Mouse (Mus musculus): Measurements from ENCODE around the gene Acvr2b. TPM values are rescaled to one million over a fixed set of nuclear protein-coding genes. Genes with fewer than 3 reads are reported as not detected.

The Acvr2b gene
- polyA plus RNA-seq, 1 experiment from 2014 or later = 31.1 TPM

DNA sequence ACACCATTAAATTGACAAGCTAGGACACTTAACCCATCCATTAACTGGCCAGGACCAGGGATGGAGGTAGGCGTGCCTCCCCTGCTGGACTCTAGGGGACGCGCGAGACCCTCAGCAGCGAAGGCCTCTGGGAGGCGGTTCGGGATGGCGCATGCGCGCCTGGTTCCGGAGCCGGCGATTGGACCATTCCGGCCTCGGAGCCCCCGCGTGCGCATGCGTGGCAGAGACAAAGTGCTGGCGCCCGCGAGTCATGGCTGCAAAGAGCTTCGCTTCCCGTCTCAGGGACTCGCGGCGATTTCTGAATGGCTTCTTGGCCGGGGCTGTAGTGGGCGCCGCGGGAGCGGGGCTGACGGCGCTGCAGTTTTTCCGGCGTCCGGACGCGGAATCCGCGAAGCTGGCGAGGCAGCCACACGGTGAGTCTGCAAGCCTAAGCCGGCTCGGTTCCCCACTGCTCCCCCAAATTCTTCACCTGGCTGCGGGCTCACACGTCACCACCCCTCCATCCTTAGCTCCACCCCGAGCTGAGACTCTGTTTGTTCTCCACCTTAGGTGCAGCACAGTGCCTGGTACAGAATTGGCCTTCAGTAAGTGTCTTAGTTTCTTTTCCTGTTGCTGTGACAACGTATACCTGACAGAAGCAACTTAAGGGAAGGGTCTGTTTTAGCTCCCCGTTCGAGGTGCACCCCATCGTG is 43.0 kb downstream of the Acvr2b start, which contains the start of gene Exog:
Exog (plus strand) TSS at position 206 of the 692 bp plus-strand sequence.
- Histone ChIP-seq H3K27me3 (replicated peaks; ENCODE audit: control insufficient read depth, insufficient read depth, low read length) (no peaks in the 10 kb centered on the region), H3K36me3 (ENCODE audit: control insufficient read depth, insufficient read depth, low read length) (peaks cover 32% of the 10 kb centered on the region), H3K4me2 (ENCODE audit: low read length) (peak within 1 kb of the TSS; percentile 94), H3K27ac (ENCODE audit: low read depth) (peak within 1 kb of the TSS; percentile 73), H3K9me3 (ENCODE audit: control insufficient read depth, low read length) (no peaks in the 10 kb centered on the region), H3K4me1 (replicated peaks; ENCODE audit: control insufficient read depth, insufficient read depth, low read length) (peaks cover 9% of the 10 kb centered on the region), H3K4me3 (ENCODE audit: low read depth, low read length) (peak within 1 kb of the TSS; percentile 64), H3K9ac (ENCODE audit: low read length) (peak within 1 kb of the TSS; percentile 79)
- ATAC-seq (replicated peaks; ENCODE audit: low FRiP score, low TSS enrichment, low read depth) (peak; percentile 92), DNase-seq (ENCODE audit: low spot score) (peak; percentile 96)
- under 1% methylated on average over 52 of the region's 52 CpGs for WGBS

DNA sequence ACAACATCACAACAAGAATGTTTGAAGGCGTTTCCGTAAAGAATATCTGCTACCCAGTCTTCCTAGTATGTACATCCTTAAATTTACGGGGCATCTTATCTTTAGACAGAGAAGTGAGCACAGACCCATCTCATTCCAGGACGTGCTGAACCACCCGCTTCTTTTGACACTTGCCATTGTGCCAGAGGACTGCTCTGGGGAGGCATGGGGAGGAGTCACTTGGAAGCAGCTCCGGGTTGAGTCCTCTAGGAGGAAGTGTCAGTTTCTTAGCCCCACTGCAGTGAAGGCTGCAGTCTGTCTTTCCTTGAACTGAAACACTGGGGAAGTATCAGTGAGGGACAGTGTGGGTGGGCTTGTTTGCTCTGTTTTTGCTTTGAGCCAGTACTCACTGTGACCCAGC is 43.8 kb downstream of the Acvr2b start:
- WGBS = 34% methylated on average over 6 of the region's 6 CpGs
- DNase-seq (ENCODE audit: low spot score) (no peak), ATAC-seq (replicated peaks; ENCODE audit: low FRiP score, low TSS enrichment, low read depth) (no peak)
- Histone ChIP-seq H3K36me3 (ENCODE audit: control insufficient read depth, insufficient read depth, low read length) (peaks cover 41% of the 10 kb centered on the region), H3K4me3 (ENCODE audit: low read depth, low read length) (peak overlapping the region; percentile 64), H3K4me2 (ENCODE audit: low read length) (peak overlapping the region; percentile 94), H3K27ac (ENCODE audit: low read depth) (no peak overlapping the region), H3K27me3 (replicated peaks; ENCODE audit: control insufficient read depth, insufficient read depth, low read length) (no peaks in the 10 kb centered on the region), H3K9me3 (ENCODE audit: control insufficient read depth, low read length) (no peaks in the 10 kb centered on the region), H3K4me1 (replicated peaks; ENCODE audit: control insufficient read depth, insufficient read depth, low read length) (peaks cover 9% of the 10 kb centered on the region), H3K9ac (ENCODE audit: low read length) (peak overlapping the region; percentile 79)

DNA sequence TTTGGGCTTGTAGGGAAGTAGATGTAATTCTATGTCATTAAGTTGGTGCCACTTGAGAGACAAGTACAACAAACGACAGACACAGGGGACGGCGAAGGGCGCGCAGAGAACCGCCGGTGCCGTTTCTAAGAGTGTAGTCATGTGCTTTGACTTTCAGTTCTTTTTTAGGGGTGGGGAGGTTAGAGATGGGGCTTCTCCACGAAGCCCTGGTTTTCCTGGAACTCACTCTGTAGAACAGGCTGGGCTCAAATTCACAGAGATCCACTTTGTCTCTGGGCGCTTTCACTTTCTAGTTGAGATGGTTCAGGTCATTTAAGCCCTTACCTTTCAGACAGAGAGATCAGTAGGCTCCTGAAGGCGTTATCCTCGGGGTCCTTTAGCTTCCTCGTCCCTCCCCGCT is 54.0 kb downstream of the Acvr2b start:
- DNase-seq (ENCODE audit: low spot score) = no peak
- no peak for ATAC-seq (replicated peaks; ENCODE audit: low FRiP score, low TSS enrichment, low read depth)
- WGBS = 89% methylated on average over 14 of the region's 14 CpGs
- Histone ChIP-seq H3K4me2 (ENCODE audit: low read length) (no peak overlapping the region), H3K4me3 (ENCODE audit: low read depth, low read length) (no peak overlapping the region), H3K36me3 (ENCODE audit: control insufficient read depth, insufficient read depth, low read length) (peaks cover 56% of the 10 kb centered on the region), H3K9ac (ENCODE audit: low read length) (no peak overlapping the region), H3K27ac (ENCODE audit: low read depth) (no peak overlapping the region), H3K4me1 (replicated peaks; ENCODE audit: control insufficient read depth, insufficient read depth, low read length) (no peaks in the 10 kb centered on the region), H3K9me3 (ENCODE audit: control insufficient read depth, low read length) (no peaks in the 10 kb centered on the region), H3K27me3 (replicated peaks; ENCODE audit: control insufficient read depth, insufficient read depth, low read length) (no peaks in the 10 kb centered on the region)

DNA sequence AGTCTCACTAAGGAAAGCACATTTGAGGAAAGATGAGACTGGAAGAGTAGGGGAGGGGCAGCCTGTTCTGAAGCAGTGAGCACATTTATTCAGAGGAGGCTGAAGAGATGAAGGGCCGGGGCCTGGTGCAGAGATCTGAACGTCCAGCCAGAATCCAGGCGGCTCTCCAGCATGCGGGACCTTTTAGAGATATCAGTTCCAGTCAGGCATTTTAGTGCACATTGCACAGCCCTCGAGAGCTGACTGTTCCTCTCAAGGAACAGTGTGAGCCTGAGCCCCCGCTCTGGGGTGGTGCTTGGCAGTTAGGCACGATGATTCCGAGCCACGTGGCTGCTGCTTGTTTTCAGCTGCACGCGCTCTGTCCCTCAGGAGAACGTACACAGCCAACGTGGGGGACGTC is 55.2 kb downstream of the Acvr2b start:
- no peak for DNase-seq (ENCODE audit: low spot score)
- H3K4me2 ChIP-seq (ENCODE audit: low read length) = no peak overlapping the region
- H3K36me3 ChIP-seq (ENCODE audit: control insufficient read depth, insufficient read depth, low read length) = peaks cover 48% of the 10 kb centered on the region
- no peak overlapping the region for H3K9ac ChIP-seq (ENCODE audit: low read length)
- H3K27me3 ChIP-seq (replicated peaks; ENCODE audit: control insufficient read depth, insufficient read depth, low read length) = no peaks in the 10 kb centered on the region
- H3K4me1 ChIP-seq (replicated peaks; ENCODE audit: control insufficient read depth, insufficient read depth, low read length) = no peaks in the 10 kb centered on the region
- H3K4me3 ChIP-seq (ENCODE audit: low read depth, low read length) = no peak overlapping the region
- no peak overlapping the region for H3K27ac ChIP-seq (ENCODE audit: low read depth)
- ATAC-seq (replicated peaks; ENCODE audit: low FRiP score, low TSS enrichment, low read depth) = no peak
- 87% methylated on average over 14 of the region's 14 CpGs for WGBS
- H3K9me3 ChIP-seq (ENCODE audit: control insufficient read depth, low read length) = no peaks in the 10 kb centered on the region

DNA sequence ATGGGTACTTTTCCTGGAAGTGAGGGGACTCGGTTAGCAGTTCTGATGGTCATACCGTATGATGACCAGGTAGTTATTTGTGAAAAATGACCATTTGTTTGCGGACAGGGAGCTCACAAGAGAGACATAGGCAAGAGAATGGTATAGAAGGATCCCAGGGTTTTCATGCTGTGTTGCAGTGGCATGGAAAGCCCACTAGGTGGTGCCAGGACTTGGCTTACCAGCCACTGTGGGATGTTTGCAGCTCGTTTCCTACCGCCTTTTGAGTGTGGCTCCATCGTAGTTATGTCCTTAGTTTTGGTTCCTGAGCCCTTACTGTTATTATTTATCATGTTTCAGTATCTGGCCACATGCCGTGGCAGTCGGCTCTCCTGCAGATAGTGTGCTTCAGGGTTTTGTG is 58.5 kb downstream of the Acvr2b start:
- no peak for ATAC-seq (replicated peaks; ENCODE audit: low FRiP score, low TSS enrichment, low read depth)
- Histone ChIP-seq H3K4me2 (ENCODE audit: low read length) (no peak overlapping the region), H3K27ac (ENCODE audit: low read depth) (no peak overlapping the region), H3K27me3 (replicated peaks; ENCODE audit: control insufficient read depth, insufficient read depth, low read length) (no peaks in the 10 kb centered on the region), H3K9ac (ENCODE audit: low read length) (no peak overlapping the region), H3K9me3 (ENCODE audit: control insufficient read depth, low read length) (no peaks in the 10 kb centered on the region), H3K4me1 (replicated peaks; ENCODE audit: control insufficient read depth, insufficient read depth, low read length) (no peaks in the 10 kb centered on the region), H3K4me3 (ENCODE audit: low read depth, low read length) (no peak overlapping the region), H3K36me3 (ENCODE audit: control insufficient read depth, insufficient read depth, low read length) (peaks cover 58% of the 10 kb centered on the region)
- WGBS = 52% methylated on average over 8 of the region's 8 CpGs
- peak; percentile 76 for DNase-seq (ENCODE audit: low spot score)

DNA sequence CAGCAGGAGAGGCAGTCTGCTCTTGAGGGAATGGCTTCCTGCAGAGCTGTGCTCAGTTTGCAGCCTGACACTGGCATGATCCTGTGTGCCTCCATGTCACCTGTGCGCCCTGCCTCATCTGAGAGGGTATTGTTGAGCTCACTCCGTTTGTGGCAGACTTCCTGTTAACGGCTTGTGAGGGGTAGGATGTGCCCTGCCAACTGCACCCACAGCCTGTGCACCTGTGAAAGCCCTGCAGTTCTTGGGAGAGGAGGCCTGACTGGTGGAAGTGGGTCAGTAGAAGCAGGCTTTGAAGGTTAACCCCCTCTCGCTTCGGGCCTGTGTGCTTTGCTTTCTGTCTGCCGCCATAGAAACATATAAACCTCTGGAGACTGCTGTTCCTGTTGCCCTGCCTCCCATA is 63.1 kb downstream of the Acvr2b start:
- DNase-seq (ENCODE audit: low spot score) (no peak), ATAC-seq (replicated peaks; ENCODE audit: low FRiP score, low TSS enrichment, low read depth) (no peak)
- WGBS = 89% methylated on average over 6 of the region's 6 CpGs
- Histone ChIP-seq H3K4me2 (ENCODE audit: low read length) (no peak overlapping the region), H3K4me3 (ENCODE audit: low read depth, low read length) (no peak overlapping the region), H3K27me3 (replicated peaks; ENCODE audit: control insufficient read depth, insufficient read depth, low read length) (no peaks in the 10 kb centered on the region), H3K4me1 (replicated peaks; ENCODE audit: control insufficient read depth, insufficient read depth, low read length) (no peaks in the 10 kb centered on the region), H3K36me3 (ENCODE audit: control insufficient read depth, insufficient read depth, low read length) (peaks cover 61% of the 10 kb centered on the region), H3K27ac (ENCODE audit: low read depth) (no peak overlapping the region), H3K9ac (ENCODE audit: low read length) (no peak overlapping the region), H3K9me3 (ENCODE audit: control insufficient read depth, low read length) (no peaks in the 10 kb centered on the region)

DNA sequence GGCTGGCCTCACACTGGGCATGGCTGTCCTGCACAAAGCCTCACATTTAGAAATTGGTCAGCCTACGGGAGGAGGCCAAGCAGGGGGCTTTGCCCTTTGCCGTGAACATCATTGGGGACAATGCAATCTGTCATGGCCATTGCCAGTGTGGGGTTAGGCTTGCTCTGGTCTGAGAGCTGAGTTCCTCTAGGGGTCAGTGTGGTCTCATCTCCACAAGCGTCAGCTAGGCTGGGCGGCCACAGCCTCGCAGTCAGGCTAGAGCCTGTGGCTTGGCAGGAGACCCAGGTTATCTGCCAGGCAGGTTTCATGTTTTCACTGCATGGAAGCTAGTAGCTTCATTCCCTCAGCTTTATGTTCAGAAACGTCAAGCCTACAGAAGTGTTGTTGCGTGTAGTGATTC is 63.7 kb downstream of the Acvr2b start:
- WGBS = 76% methylated on average over 7 of the region's 7 CpGs
- H3K9me3 ChIP-seq (ENCODE audit: control insufficient read depth, low read length) = no peaks in the 10 kb centered on the region
- H3K4me3 ChIP-seq (ENCODE audit: low read depth, low read length) = no peak overlapping the region
- DNase-seq (ENCODE audit: low spot score) = no peak
- H3K27me3 ChIP-seq (replicated peaks; ENCODE audit: control insufficient read depth, insufficient read depth, low read length) = no peaks in the 10 kb centered on the region
- H3K4me2 ChIP-seq (ENCODE audit: low read length) = no peak overlapping the region
- H3K36me3 ChIP-seq (ENCODE audit: control insufficient read depth, insufficient read depth, low read length) = peaks cover 61% of the 10 kb centered on the region
- no peak overlapping the region for H3K27ac ChIP-seq (ENCODE audit: low read depth)
- ATAC-seq (replicated peaks; ENCODE audit: low FRiP score, low TSS enrichment, low read depth) = no peak
- H3K4me1 ChIP-seq (replicated peaks; ENCODE audit: control insufficient read depth, insufficient read depth, low read length) = no peaks in the 10 kb centered on the region
- H3K9ac ChIP-seq (ENCODE audit: low read length) = no peak overlapping the region

DNA sequence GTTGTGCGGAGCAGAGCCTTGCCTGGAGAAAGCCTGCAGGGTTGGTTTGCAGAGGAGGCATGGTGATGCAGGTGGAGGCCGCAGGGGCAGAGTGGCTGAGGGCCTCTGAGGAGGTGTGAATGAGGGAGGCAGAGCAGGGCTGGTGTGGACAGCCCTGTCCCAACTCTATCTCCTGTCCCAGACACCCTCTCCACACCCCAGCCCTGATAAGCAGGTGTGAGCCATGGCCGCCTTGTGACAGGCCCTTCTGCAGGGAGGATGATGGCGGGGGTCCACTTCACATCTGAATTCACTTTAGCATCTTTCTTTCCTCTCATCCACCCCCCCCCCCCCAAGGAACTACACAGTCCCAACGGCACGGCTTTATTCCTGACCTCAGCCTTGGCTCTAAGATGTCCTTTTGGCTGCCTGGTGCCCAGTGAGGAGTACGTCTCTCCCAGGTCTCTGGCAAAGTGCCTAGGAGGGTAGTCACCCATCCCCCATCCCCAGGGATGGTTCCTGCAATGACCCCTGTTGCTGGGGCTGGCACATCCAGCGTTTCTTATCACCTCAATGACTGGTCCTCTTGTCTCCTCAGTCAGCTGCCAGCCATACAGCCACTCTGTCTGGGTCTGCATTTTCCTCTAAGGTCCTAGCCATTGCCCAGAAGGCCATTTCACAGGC is 67.9 kb downstream of the Acvr2b start:
- H3K27ac ChIP-seq (ENCODE audit: low read depth) = no peak overlapping the region
- H3K36me3 ChIP-seq (ENCODE audit: control insufficient read depth, insufficient read depth, low read length) = peaks cover 31% of the 10 kb centered on the region
- no peaks in the 10 kb centered on the region for H3K9me3 ChIP-seq (ENCODE audit: control insufficient read depth, low read length)
- no peak overlapping the region for H3K4me2 ChIP-seq (ENCODE audit: low read length)
- 69% methylated on average over 8 of the region's 8 CpGs for WGBS
- no peak overlapping the region for H3K4me3 ChIP-seq (ENCODE audit: low read depth, low read length)
- ATAC-seq (replicated peaks; ENCODE audit: low FRiP score, low TSS enrichment, low read depth) (no peak), DNase-seq (ENCODE audit: low spot score) (no peak)
- H3K9ac ChIP-seq (ENCODE audit: low read length) = no peak overlapping the region
- no peaks in the 10 kb centered on the region for H3K4me1 ChIP-seq (replicated peaks; ENCODE audit: control insufficient read depth, insufficient read depth, low read length)
- H3K27me3 ChIP-seq (replicated peaks; ENCODE audit: control insufficient read depth, insufficient read depth, low read length) = no peaks in the 10 kb centered on the region
